Mouse (Mus musculus): Measurements from ENCODE around the gene Cacna1s.

- TF ChIP-seq MAX (IDR thresholded peaks at IDR 0.05), result no peak
- TF ChIP-seq MYOD1 (IDR thresholded peaks at IDR 0.05; ENCODE audit: control insufficient read depth, insufficient read length, low read depth), result no peak
- TF ChIP-seq CTCF (IDR thresholded peaks at IDR 0.05; ENCODE audit: control insufficient read depth, insufficient read depth, insufficient read length), result no peak
- no peak for TF ChIP-seq MYOG (IDR thresholded peaks at IDR 0.05; ENCODE audit: control insufficient read depth, extremely low read depth, insufficient read length)
- no peak for TF ChIP-seq CEBPB (IDR thresholded peaks at IDR 0.05; ENCODE audit: low read depth)
Observed at GRCm38 (mm10) chr1:136133570-136134240, 81.2 kb downstream of the Cacna1s start.
